Mouse (Mus musculus) embryonic facial prominence, embryonic 11.5 days (tissue): ENCODE measurements around the gene She. TPM values are rescaled to one million over a fixed set of nuclear protein-coding genes. Genes with fewer than 3 reads are reported as not detected.
"Not testable (repeated sequence)": the region's sequence is repeated elsewhere in the genome, so short reads cannot be mapped to it uniquely, and the experiment has no call there.

Source experiments
- ATAC-seq: fragments of 200-750 bp; cut with Nextera tagmentation; replicated peaks from 2 replicates; pipeline ENCODE4 v1.8.0; 2017; ENCODE audit warnings: low read depth; ENCODE audit not compliant: insufficient number of reproducible peaks, low FRiP score, low TSS enrichment
- DNase-seq: peaks from one replicate; pipeline ENCODE4 v3.0.0-alpha.2; 2015; ENCODE audit warnings: low spot score
- H3K27ac ChIP-seq: fragments of 300-500 bp; sonication (generic); replicated peaks from 2 replicates; pipeline ENCODE4 v1.5.1; 2014; ENCODE audit warnings: mild to moderate bottlenecking, low read depth, low read length, control low read depth
- H3K27me3 ChIP-seq: fragments of 300-500 bp; sonication (generic); 2 replicates; pipeline ENCODE4 v1.6.1; 2014; ENCODE audit warnings: mild to moderate bottlenecking, low read length, moderate library complexity, mixed read lengths; ENCODE audit not compliant: control insufficient read depth, insufficient read depth
- H3K36me3 ChIP-seq: fragments of 300-500 bp; sonication (generic); replicated peaks from 2 replicates; pipeline ENCODE4 v1.6.1; 2014; ENCODE audit warnings: low read depth, mild to moderate bottlenecking, low read length, moderate library complexity, mixed read lengths; ENCODE audit not compliant: control insufficient read depth, insufficient read depth
- H3K4me1 ChIP-seq: fragments of 300-500 bp; sonication (generic); 2 replicates; pipeline ENCODE4 v1.6.1; 2014; ENCODE audit warnings: low read length, mixed read lengths; ENCODE audit not compliant: control insufficient read depth, insufficient read depth
- H3K4me2 ChIP-seq: fragments of 300-500 bp; sonication (generic); 2 replicates; pipeline ENCODE4 v1.6.1; 2014; ENCODE audit warnings: low read depth, mild to moderate bottlenecking, control low read depth, low read length, moderate library complexity
- H3K4me3 ChIP-seq: fragments of 300-500 bp; sonication (generic); 2 replicates; pipeline ENCODE4 v1.5.1; 2014; ENCODE audit warnings: low read depth, low read length, control low read depth
- H3K9ac ChIP-seq: fragments of 300-500 bp; sonication (generic); replicated peaks from 2 replicates; pipeline ENCODE4 v1.6.1; 2014; ENCODE audit warnings: mild to moderate bottlenecking, control low read depth, low read length
- H3K9me3 ChIP-seq: fragments of 300-500 bp; sonication (generic); replicated peaks from 2 replicates; pipeline ENCODE4 v1.6.1; 2016; ENCODE audit warnings: mild to moderate bottlenecking, low read length, inconsistent platforms, mixed read lengths; ENCODE audit not compliant: control insufficient read depth
- WGBS: fragments of 180-500 bp; shearing (Covaris S2); extraction: QIAGEN DNeasy Blood & Tissue Kit; methylation state at CpG from one replicate; pipeline ENCODE4 v1.1.7; 2014; 5-methylcytosine and 5-hydroxymethylcytosine counted together
- polyA plus RNA-seq: library from polyadenylated mRNA; unstranded; fragments of >200 nt; fragmentation: Nextera tagmentation; extraction: Ambion mirVana; gene quantifications from 2 replicates; pipeline ENCODE4 v1.2.1, GENCODE M21; 2014

Gene She
- polyA plus RNA-seq, 1 experiment from 2014 or later: 2.7 TPM

DNA sequence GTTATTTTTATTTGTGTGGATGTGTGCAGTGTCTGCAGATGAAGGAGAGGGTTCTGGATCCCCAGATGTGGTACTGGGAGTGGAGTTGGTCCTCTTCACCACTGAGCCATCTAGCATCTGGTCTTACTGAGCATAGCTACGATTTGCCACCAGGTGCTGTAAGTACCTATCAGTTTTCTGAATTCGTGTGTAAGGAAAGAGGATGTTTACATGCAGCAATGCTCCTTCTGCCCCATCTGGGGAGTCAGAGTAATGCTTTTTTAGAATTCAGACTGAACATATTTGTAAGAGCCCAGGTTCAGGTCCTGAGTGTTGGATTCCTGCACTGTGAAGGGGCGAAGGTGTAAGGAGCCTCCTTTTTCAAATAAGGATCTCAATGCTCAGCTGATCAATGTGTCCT lies 28.8 kb downstream of the She start:
- no peaks in the 10 kb centered on the region for H3K4me1 ChIP-seq
- H3K4me3 ChIP-seq: no peak overlapping the region
- WGBS: 67% methylated on average over 3 of the region's 3 CpGs
- H3K27ac ChIP-seq: no peak overlapping the region
- no peak for DNase-seq
- H3K27me3 ChIP-seq: no peaks in the 10 kb centered on the region
- H3K9me3 ChIP-seq: no peaks in the 10 kb centered on the region
- ATAC-seq: no peak
- no peaks in the 10 kb centered on the region for H3K36me3 ChIP-seq
- H3K4me2 ChIP-seq: no peak overlapping the region
- H3K9ac ChIP-seq: no peak overlapping the region

DNA sequence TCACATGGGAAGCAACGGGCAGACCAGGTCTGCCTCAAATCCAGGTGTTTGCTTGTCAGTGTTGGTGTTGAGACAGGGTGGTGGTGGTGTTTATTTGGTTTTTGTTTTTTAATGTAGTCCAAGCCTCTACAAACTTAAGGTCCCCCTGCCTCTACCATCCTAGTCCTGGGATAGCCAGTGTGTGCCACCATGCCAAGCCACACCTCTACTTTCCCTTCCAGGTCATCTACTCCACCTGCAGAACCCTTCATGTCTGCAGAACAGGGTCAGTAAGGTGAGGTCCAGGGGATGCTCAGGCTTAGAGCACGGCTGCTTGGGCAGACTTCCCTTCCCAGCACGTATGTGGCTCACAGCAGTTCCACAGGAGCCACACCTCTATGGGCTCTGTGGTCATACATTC lies 29.2 kb downstream of the She start:
- Histone ChIP-seq H3K4me3 (no peak overlapping the region), H3K4me1 (no peaks in the 10 kb centered on the region), H3K4me2 (no peak overlapping the region), H3K9me3 (no peaks in the 10 kb centered on the region), H3K27ac (no peak overlapping the region), H3K36me3 (no peaks in the 10 kb centered on the region), H3K27me3 (no peaks in the 10 kb centered on the region), H3K9ac (no peak overlapping the region; the same call in 1 of the 2 replicates)
- WGBS: 80% methylated on average over 3 of the region's 3 CpGs
- no peak for DNase-seq
- no peak for ATAC-seq

DNA sequence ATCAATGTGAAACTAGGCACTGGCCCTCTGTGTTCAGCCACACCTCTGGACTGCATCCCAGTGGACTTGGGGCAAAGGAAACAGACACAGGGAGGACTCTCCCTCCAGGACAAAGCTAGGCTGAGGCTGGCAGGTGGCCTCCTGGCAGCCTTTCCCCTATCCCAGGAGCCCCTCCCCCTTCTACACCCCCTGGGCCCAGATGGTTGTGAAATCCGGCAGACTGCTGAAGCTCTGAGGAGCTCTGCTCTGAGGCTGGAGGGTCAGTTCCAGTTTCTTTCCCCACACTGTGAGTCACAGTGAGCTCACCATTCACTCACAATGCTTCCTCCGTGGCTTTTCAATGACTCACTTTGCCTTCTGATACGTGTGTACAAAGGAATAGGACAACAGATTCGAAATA lies 29.9 kb downstream of the She start:
- Histone ChIP-seq H3K4me2 (no peak overlapping the region), H3K4me3 (no peak overlapping the region), H3K27ac (no peak overlapping the region), H3K27me3 (no peaks in the 10 kb centered on the region), H3K9ac (no peak overlapping the region), H3K4me1 (no peaks in the 10 kb centered on the region), H3K9me3 (no peaks in the 10 kb centered on the region), H3K36me3 (no peaks in the 10 kb centered on the region)
- 25% methylated on average over 4 of the region's 4 CpGs for WGBS
- DNase-seq (peak; percentile 43), ATAC-seq (0 out of 2 replicates have a peak, but pooled peaks have one; percentile 39)

DNA sequence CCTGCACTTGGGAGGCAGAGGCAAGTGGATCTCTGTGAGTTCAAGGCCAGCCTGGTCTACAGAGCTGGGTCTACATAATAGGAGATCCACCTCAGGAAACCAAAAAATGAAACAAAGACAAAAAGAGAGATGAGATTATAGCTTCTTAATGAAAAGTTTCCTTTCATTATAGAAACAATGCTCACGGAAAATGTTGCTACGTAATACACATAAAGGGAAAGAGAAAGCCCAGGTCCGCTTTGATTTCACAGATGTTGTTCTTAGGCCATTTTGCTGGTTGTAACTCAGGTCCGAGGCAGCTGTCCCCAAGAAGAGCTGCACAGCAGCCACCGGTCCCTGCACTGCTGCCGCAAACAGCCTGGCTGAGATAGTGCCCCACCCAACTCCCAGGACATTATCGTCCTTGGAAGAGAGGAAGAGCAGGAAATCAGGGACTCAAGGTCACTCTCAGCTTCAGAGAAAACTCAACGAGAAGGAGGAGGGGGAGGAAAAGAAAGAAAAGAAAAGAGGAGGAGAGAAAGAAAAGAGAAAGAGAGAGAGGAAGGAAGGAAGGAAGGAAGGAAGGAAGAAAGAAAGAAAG lies 31.1 kb downstream of the She start:
- ATAC-seq (no peak), DNase-seq (no peak)
- H3K4me3 ChIP-seq: no peak overlapping the region
- H3K4me1 ChIP-seq: no peaks in the 10 kb centered on the region
- no peaks in the 10 kb centered on the region for H3K36me3 ChIP-seq
- no peaks in the 10 kb centered on the region for H3K27me3 ChIP-seq
- H3K9me3 ChIP-seq: no peaks in the 10 kb centered on the region
- H3K4me2 ChIP-seq: no peak overlapping the region
- H3K27ac ChIP-seq: no peak overlapping the region
- WGBS: 84% methylated on average over 8 of the region's 8 CpGs
- no peak overlapping the region for H3K9ac ChIP-seq

DNA sequence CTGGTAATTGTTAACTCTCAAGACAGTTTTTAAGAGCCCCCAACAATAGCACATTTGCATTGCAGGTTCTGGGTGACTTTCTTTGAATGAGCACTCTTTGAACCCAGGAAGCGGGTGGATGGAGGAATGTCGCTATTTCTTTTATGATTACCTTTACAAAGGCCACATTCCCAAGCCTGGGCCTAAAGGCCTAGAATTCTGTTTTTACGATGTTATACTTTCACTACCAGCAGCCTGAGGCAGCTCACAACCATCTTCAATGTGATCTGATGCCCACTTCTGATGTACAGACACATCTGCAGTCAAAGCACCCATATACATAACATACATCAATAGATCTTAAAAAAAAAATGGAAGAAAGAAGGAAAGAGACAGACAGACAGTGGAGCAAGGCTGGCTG lies 32.1 kb downstream of the She start:
- not testable (repeated sequence) for DNase-seq, H3K9ac ChIP-seq, H3K4me1 ChIP-seq, H3K36me3 ChIP-seq, H3K4me3 ChIP-seq, H3K27ac ChIP-seq, H3K9me3 ChIP-seq, ATAC-seq, H3K27me3 ChIP-seq, H3K4me2 ChIP-seq
- WGBS: 89% methylated on average over 3 of the region's 3 CpGs

DNA sequence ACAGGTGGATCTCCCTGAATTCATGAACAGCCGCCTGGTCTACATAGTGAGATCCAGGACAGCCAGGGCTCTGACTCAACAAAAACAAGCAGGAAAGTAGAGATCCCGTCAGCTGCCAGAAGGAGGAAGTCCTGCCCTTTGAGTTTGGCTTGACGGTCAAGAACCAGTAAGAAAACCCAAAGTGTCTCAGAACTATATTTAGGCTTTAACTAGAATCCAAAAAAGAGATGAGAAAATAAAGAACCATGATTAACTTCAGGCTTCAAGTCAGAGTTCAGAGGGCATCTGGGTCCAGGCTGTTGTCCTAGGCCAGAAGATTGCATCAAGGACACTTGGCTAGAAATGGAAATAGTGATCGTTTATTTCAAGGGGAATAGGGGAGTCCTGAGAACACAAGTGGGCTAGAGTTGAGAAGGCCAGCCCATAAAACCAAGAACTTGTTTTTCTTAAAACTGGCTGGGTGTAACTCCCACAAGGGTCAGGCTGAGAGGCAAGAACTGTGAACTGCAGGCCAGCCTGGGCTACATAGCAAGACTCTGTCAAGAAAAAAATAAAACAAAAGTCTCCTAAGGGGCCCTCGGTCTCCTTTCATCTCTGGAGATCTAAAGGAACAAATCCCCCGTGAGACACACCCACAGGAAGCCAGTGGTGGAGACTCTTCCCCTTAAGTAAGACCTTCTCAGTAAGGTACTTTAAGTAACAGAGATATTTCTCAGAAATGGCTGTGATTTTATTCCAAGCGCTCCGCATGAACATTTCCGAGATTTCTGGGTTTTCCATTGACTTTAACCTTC lies 32.7 kb downstream of the She start:
- H3K36me3 ChIP-seq: no peaks in the 10 kb centered on the region
- no peaks in the 10 kb centered on the region for H3K4me1 ChIP-seq
- H3K4me2 ChIP-seq: no peak overlapping the region
- no peaks in the 10 kb centered on the region for H3K9me3 ChIP-seq
- H3K4me3 ChIP-seq: no peak overlapping the region
- no peak for ATAC-seq
- DNase-seq: no peak
- H3K9ac ChIP-seq: no peak overlapping the region
- H3K27me3 ChIP-seq: no peaks in the 10 kb centered on the region
- 86% methylated on average over 9 of the region's 9 CpGs for WGBS
- H3K27ac ChIP-seq: no peak overlapping the region

DNA sequence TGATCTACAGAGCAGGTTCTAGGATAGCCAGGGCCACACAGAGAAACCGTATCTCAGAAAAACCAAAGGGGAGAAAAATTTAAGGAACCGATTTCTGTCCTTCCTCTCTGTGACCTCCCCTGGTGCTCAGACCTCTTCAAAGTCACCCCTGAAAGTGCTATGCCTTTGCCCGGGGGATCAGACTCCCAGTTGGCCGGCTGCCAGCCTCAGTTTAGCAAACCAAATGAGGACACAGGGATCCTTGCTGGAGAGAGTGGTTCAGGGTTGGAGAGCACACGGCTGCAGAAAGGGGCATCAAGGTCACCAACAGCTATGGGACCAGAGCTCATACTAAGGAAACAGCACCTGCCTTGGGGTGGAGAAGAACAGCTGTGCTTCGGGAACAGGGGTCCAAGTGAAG lies 33.9 kb downstream of the She start:
- 68% methylated on average over 6 of the region's 6 CpGs for WGBS
- no peak for ATAC-seq

DNA sequence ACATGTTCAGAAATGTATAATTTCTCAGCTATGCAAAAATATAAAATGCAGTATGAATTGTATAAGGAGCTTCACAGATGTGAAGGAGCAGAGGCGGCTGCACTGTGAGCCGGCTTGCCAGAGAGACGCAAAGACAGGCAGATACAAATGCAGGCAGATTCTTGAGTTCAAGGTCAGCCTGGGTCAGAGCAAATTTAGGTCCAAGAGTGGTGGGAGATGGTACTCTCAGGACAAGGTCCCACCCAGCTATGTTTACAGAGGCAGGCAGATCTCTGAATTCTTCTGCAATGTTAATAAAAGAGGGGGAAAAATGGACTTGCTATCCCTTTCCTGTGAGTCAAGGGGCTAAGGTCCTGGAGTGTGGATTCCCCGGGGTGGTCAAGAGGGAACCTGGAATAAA lies 34.6 kb downstream of the She start:
- H3K9me3 ChIP-seq: no peaks in the 10 kb centered on the region
- no peaks in the 10 kb centered on the region for H3K36me3 ChIP-seq
- no peak overlapping the region for H3K27ac ChIP-seq
- H3K4me2 ChIP-seq: no peak overlapping the region
- no peak overlapping the region for H3K9ac ChIP-seq
- DNase-seq: no peak
- 80% methylated on average over 4 of the region's 4 CpGs for WGBS
- H3K4me1 ChIP-seq: no peaks in the 10 kb centered on the region
- H3K27me3 ChIP-seq: no peaks in the 10 kb centered on the region
- no peak for ATAC-seq
- H3K4me3 ChIP-seq: no peak overlapping the region

More for the DNA sequence above, 33.9 kb downstream of the She start:
- no peak overlapping the region for H3K4me2 ChIP-seq
- no peaks in the 10 kb centered on the region for H3K36me3 ChIP-seq
- H3K4me3 ChIP-seq: no peak overlapping the region
- no peak overlapping the region for H3K9ac ChIP-seq
- no peak overlapping the region for H3K27ac ChIP-seq
- no peaks in the 10 kb centered on the region for H3K4me1 ChIP-seq
- no peaks in the 10 kb centered on the region for H3K27me3 ChIP-seq
- no peak for DNase-seq
- H3K9me3 ChIP-seq: no peaks in the 10 kb centered on the region
